13 mouse cellular contexts compared by ENCODE assay signal in the genomic region with DNA sequence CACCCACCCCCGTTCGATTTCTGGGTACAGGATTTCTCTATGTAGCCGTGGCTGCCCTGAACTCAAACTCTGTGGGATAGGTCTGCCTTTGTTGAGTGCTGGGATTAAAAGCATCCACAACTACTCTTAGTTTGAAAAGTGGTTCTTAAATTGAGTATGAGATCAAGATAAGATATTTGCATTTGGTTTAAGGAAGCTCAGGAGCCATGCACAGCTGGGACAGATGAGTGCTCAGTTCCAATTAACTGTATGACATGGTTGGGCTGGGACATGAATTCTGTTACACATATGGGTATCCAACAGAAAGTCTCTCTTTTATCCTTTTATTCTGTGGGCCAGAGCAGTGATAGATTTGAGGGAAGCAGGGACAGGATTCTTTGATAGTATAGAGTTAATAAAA. TPM values are rescaled to one million over a fixed set of nuclear protein-coding genes. Genes with fewer than 3 reads are reported as not detected.
DNase-seq lines count a peak whose midpoint lies in the region; ATAC-seq and TF ChIP-seq lines count a peak whose summit lies in the region.
"Had no signal": no experiment of that assay in that cellular context is flagged by ENCODE, and none has a peak within 500 bp of the region (broad histone marks: within the 10 kb centered on the region; RNA-seq: fewer than 3 reads in every experiment).

No protein-coding gene starts in this region.

- no peaks in the 10 kb centered on the region for H3K9me3 ChIP-seq in kidney, postnatal 0 days (replicated peaks; ENCODE audit: low read length)
- H3K9me3 ChIP-seq in MEL (replicated peaks; ENCODE audit: insufficient read depth, low read length): no peaks in the 10 kb centered on the region
- no peaks in the 10 kb centered on the region for H3K9me3 ChIP-seq in forebrain, embryonic 12.5 days
- H3K9me3 ChIP-seq in liver, embryonic 14.5 days (ENCODE audit: control insufficient read depth, low read length): no peaks in the 10 kb centered on the region
- H3K9me3 ChIP-seq: stomach, embryonic 15.5 days had no signal

- no peak for TF ChIP-seq CTCF in kidney, postnatal 0 days (IDR thresholded peaks at IDR 0.05; ENCODE audit: low read depth)
- no peak for TF ChIP-seq CTCF in MEL (IDR thresholded peaks at IDR 0.05 in 2 of 3, conservative IDR thresholded peaks at IDR 0.05 in 1 of 3; ENCODE audit: control insufficient read depth in 1 of 3, insufficient read depth in 1 of 3, low read depth in 2 of 3, low read length in 3 of 3, poor library complexity in 1 of 3, severe bottlenecking in 1 of 3)
- TF ChIP-seq CTCF in liver, embryonic 14.5 days (IDR thresholded peaks at IDR 0.05; ENCODE audit: low read depth): no peak

- H3K4me3 ChIP-seq in kidney, postnatal 0 days (replicated peaks; ENCODE audit: low read depth, low read length): no peak overlapping the region
- H3K4me3 ChIP-seq in MEL (ENCODE audit: control insufficient read depth in 1 of 2, insufficient read depth in 1 of 2, low read depth in 2 of 2, low read length in 2 of 2): no peak overlapping the region
- H3K4me3 ChIP-seq in forebrain, embryonic 12.5 days (replicated peaks): no peak overlapping the region
- H3K4me3 ChIP-seq in liver, embryonic 14.5 days (ENCODE audit: insufficient read depth in 1 of 2, low read depth in 2 of 2, low read length in 2 of 2): no peak overlapping the region
- H3K4me3 ChIP-seq: stomach, embryonic 15.5 days had no signal

- TF ChIP-seq POLR2A in MEL (IDR thresholded peaks at IDR 0.05; ENCODE audit: control insufficient read depth in 1 of 2, insufficient read depth in 1 of 2, low read depth in 1 of 2, low read length in 2 of 2, poor library complexity in 1 of 2): no peak

- WGBS in kidney, postnatal 0 days: 78% methylated on average over 3 of the region's 3 CpGs
- 92% methylated on average over 3 of the region's 3 CpGs for WGBS in forebrain, embryonic 12.5 days
- 76% methylated on average over 3 of the region's 3 CpGs for WGBS in liver, embryonic 14.5 days (ENCODE audit: insufficient replicate concordance)

- H3K27ac ChIP-seq in kidney, postnatal 0 days: no peak overlapping the region
- H3K27ac ChIP-seq in MEL (ENCODE audit: control insufficient read depth, low read depth, low read length): no peak overlapping the region
- H3K27ac ChIP-seq in forebrain, embryonic 12.5 days: no peak overlapping the region
- H3K27ac ChIP-seq in liver, embryonic 14.5 days: no peak overlapping the region
- H3K27ac ChIP-seq: stomach, embryonic 15.5 days had no signal

- no peak for ATAC-seq in kidney, postnatal 0 days (replicated peaks; ENCODE audit: low FRiP score, low read depth)
- no peak for ATAC-seq in forebrain, embryonic 12.5 days (ENCODE audit: low FRiP score)
- no peak for ATAC-seq in liver, embryonic 14.5 days (ENCODE audit: insufficient read depth)

- no peak for TF ChIP-seq EP300 in MEL (IDR thresholded peaks at IDR 0.05; ENCODE audit: low read depth in 1 of 2, low read length in 2 of 2)
- TF ChIP-seq EP300 in liver, embryonic 14.5 days (IDR thresholded peaks at IDR 0.05; ENCODE audit: low read depth): no peak

- no peaks in the 10 kb centered on the region for H3K27me3 ChIP-seq in kidney, postnatal 0 days (ENCODE audit: insufficient read depth, low read length)
- no peaks in the 10 kb centered on the region for H3K27me3 ChIP-seq in MEL (ENCODE audit: control insufficient read depth in 1 of 2, insufficient read depth in 2 of 2, low read length in 2 of 2)
- no peaks in the 10 kb centered on the region for H3K27me3 ChIP-seq in forebrain, embryonic 12.5 days
- no peaks in the 10 kb centered on the region for H3K27me3 ChIP-seq in liver, embryonic 14.5 days (ENCODE audit: control insufficient read depth, insufficient read depth, low read length)
- H3K27me3 ChIP-seq: stomach, embryonic 15.5 days had no signal

- H3K9ac ChIP-seq in kidney, postnatal 0 days (ENCODE audit: low read depth, low read length): no peak overlapping the region
- peak overlapping the region; percentile 37 for H3K9ac ChIP-seq in MEL (ENCODE audit: control insufficient read depth, low read depth, low read length, poor library complexity, severe bottlenecking)
- no peak overlapping the region; the same call in 1 of the 2 replicates for H3K9ac ChIP-seq in forebrain, embryonic 12.5 days
- no peak overlapping the region for H3K9ac ChIP-seq in liver, embryonic 14.5 days (replicated peaks)
- H3K9ac ChIP-seq: stomach, embryonic 15.5 days had no signal

- peaks cover 5% of the 10 kb centered on the region; the same call in 1 of the 2 replicates for H3K36me3 ChIP-seq in kidney, postnatal 0 days (ENCODE audit: insufficient read depth, low read length)
- peaks cover 28 to 39% of the 10 kb centered on the region in 2 experiments for H3K36me3 ChIP-seq in MEL (ENCODE audit: control insufficient read depth in 1 of 2, insufficient read depth in 2 of 2, low read length in 2 of 2)
- peaks cover 30% of the 10 kb centered on the region for H3K36me3 ChIP-seq in forebrain, embryonic 12.5 days (replicated peaks)
- peaks cover 12% of the 10 kb centered on the region for H3K36me3 ChIP-seq in liver, embryonic 14.5 days (replicated peaks; ENCODE audit: control insufficient read depth, insufficient read depth, low read depth)

- DNase-seq in kidney, postnatal 0 days (ENCODE audit: low spot score): no peak
- no peak for DNase-seq in kidney, adult 11 months
- peak; percentile 53 for DNase-seq in MEL (ENCODE audit: low read depth, low spot score)
- no peak for DNase-seq in liver, embryonic 14.5 days (ENCODE audit: low read depth in 3 of 3, low spot score in 3 of 3)
- DNase-seq in thymus, postnatal 14 days: no peak
- DNase-seq in urinary bladder, postnatal 36 days (ENCODE audit: low spot score in 2 of 2): no peak
- DNase-seq: cerebellum, postnatal 36 days had no signal

- peaks cover 12% of the 10 kb centered on the region; the same call in 1 of the 2 replicates for H3K4me1 ChIP-seq in kidney, postnatal 0 days (replicated peaks; ENCODE audit: insufficient read depth, low read length)
- H3K4me1 ChIP-seq in MEL (ENCODE audit: control insufficient read depth in 1 of 2, insufficient read depth in 2 of 2, low read length in 2 of 2): peaks cover 19 to 27% of the 10 kb centered on the region in 2 experiments
- H3K4me1 ChIP-seq in forebrain, embryonic 12.5 days: peaks cover 25% of the 10 kb centered on the region
- peaks cover 20 to 21% of the 10 kb centered on the region in 2 experiments for H3K4me1 ChIP-seq in liver, embryonic 14.5 days (replicated peaks; ENCODE audit: control insufficient read depth in 2 of 2, insufficient read depth in 2 of 2, low read length in 1 of 2)

- no peak for TF ChIP-seq RAD21 in MEL (IDR thresholded peaks at IDR 0.05; ENCODE audit: low read depth, low read length)

- H3K4me2 ChIP-seq in kidney, postnatal 0 days (ENCODE audit: low read length): peak overlapping the region; percentile 32
- peak overlapping the region; percentile 60 for H3K4me2 ChIP-seq in forebrain, embryonic 12.5 days
- H3K4me2 ChIP-seq in liver, embryonic 14.5 days (ENCODE audit: low read depth): peak overlapping the region; percentile 91

- peaks cover 44% of the 10 kb centered on the region for H3K79me2 ChIP-seq in MEL (ENCODE audit: control insufficient read depth, insufficient read depth, low read length, poor library complexity)

RNA-seq across cellular contexts. Expression of a gene that starts 2.7 kb away (rescaled TPM):
- 17.4 and 18.4 TPM in 2 replicates for polyA plus RNA-seq in kidney, postnatal 0 days (2015; fragmentation: Nextera tagmentation; extraction: Ambion mirVana)
- 90.2 and 95.1 TPM in 2 replicates for total RNA-seq in MEL (2012; rRNA removed)
- 10 to 100 TPM in 1 of 2 experiments, not detected in 1; 97.6 TPM for polyA plus RNA-seq in MEL (2012; ENCODE audit: insufficient read depth in 1 of 2, insufficient read length in 2 of 2, low read depth in 1 of 2, low replicate concordance in 2 of 2, missing spikeins in 1 of 2)
- 46.0 and 48.9 TPM in 2 replicates for polyA plus RNA-seq in forebrain, embryonic 12.5 days (2016; fragmentation: Nextera tagmentation; extraction: Ambion mirVana)
- 18.4 and 21.7 TPM in 2 replicates for polyA plus RNA-seq in liver, embryonic 14.5 days (2012; rRNA removed)
- 5.4 and 7.7 TPM in 2 replicates for polyA plus RNA-seq in liver, embryonic 14.5 days (2014; fragmentation: Nextera tagmentation; extraction: Ambion mirVana)

RNA-seq across cellular contexts. Expression of a gene that starts 13.6 kb away (rescaled TPM):
- 27.6 and 31.3 TPM in 2 replicates for polyA plus RNA-seq in kidney, postnatal 0 days (2015; fragmentation: Nextera tagmentation; extraction: Ambion mirVana)
- not detected in 2 replicates for total RNA-seq in MEL (2012; rRNA removed)
- not detected for polyA plus RNA-seq in MEL (2012; ENCODE audit: insufficient read depth in 1 of 2, insufficient read length in 2 of 2, low read depth in 1 of 2, low replicate concordance in 2 of 2, missing spikeins in 1 of 2)
- 15.8 and 21.5 TPM in 2 replicates for polyA plus RNA-seq in forebrain, embryonic 12.5 days (2016; fragmentation: Nextera tagmentation; extraction: Ambion mirVana)
- polyA plus RNA-seq in liver, embryonic 14.5 days (2012; rRNA removed): 3.7 and 5.1 TPM in 2 replicates
- polyA plus RNA-seq in liver, embryonic 14.5 days (2014; fragmentation: Nextera tagmentation; extraction: Ambion mirVana): 10.0 and 10.4 TPM in 2 replicates
- total RNA-seq: hematopoietic stem cell, adult 5-6 weeks had no signal

RNA-seq across cellular contexts. Expression of a gene that starts 17.8 kb away (rescaled TPM):
- 0.13 TPM in 1 of 2 replicates, not detected in the other for polyA plus RNA-seq in kidney, postnatal 0 days (2015; fragmentation: Nextera tagmentation; extraction: Ambion mirVana)
- total RNA-seq in MEL (2012; rRNA removed): not detected in 2 replicates
- not detected for polyA plus RNA-seq in MEL (2012; ENCODE audit: insufficient read depth in 1 of 2, insufficient read length in 2 of 2, low read depth in 1 of 2, low replicate concordance in 2 of 2, missing spikeins in 1 of 2)
- not detected in 2 replicates for polyA plus RNA-seq in forebrain, embryonic 12.5 days (2016; fragmentation: Nextera tagmentation; extraction: Ambion mirVana)
- polyA plus RNA-seq in liver, embryonic 14.5 days (2012; rRNA removed): 21.4 and 23.5 TPM in 2 replicates
- 28.4 and 33.2 TPM in 2 replicates for polyA plus RNA-seq in liver, embryonic 14.5 days (2014; fragmentation: Nextera tagmentation; extraction: Ambion mirVana)
- total RNA-seq: hematopoietic stem cell, adult 5-6 weeks had no signal
- polyA plus RNA-seq: gonadal fat pad, adult 2 months had no signal

RNA-seq across cellular contexts. Expression of a gene that starts 19.6 kb away (rescaled TPM):
- 0.28 and 0.32 TPM in 2 replicates for polyA plus RNA-seq in kidney, postnatal 0 days (2015; fragmentation: Nextera tagmentation; extraction: Ambion mirVana)
- not detected in 2 replicates for total RNA-seq in MEL (2012; rRNA removed)
- under 1 TPM in 1 of 2 experiments, not detected in 1; 0.11 TPM for polyA plus RNA-seq in MEL (2012; ENCODE audit: insufficient read depth in 1 of 2, insufficient read length in 2 of 2, low read depth in 1 of 2, low replicate concordance in 2 of 2, missing spikeins in 1 of 2)
- not detected in 2 replicates for polyA plus RNA-seq in forebrain, embryonic 12.5 days (2016; fragmentation: Nextera tagmentation; extraction: Ambion mirVana)
- polyA plus RNA-seq in liver, embryonic 14.5 days (2012; rRNA removed): not detected in 2 replicates
- not detected in 2 replicates for polyA plus RNA-seq in liver, embryonic 14.5 days (2014; fragmentation: Nextera tagmentation; extraction: Ambion mirVana)
- total RNA-seq: layer of hippocampus, adult 8-10 months had no signal
- polyA plus RNA-seq: liver, embryonic 16.5 days had no signal

RNA-seq across cellular contexts. Expression of a gene that starts 27.0 kb away (rescaled TPM):
- polyA plus RNA-seq in kidney, postnatal 0 days (2015; fragmentation: Nextera tagmentation; extraction: Ambion mirVana): 82.6 and 85.7 TPM in 2 replicates
- 60.9 and 62.1 TPM in 2 replicates for total RNA-seq in MEL (2012; rRNA removed)
- 100 to 1,000 TPM; 101 to 259 TPM for polyA plus RNA-seq in MEL (2012; ENCODE audit: insufficient read depth in 1 of 2, insufficient read length in 2 of 2, low read depth in 1 of 2, low replicate concordance in 2 of 2, missing spikeins in 1 of 2)
- 74.7 and 80.9 TPM in 2 replicates for polyA plus RNA-seq in forebrain, embryonic 12.5 days (2016; fragmentation: Nextera tagmentation; extraction: Ambion mirVana)
- 40.4 and 60.1 TPM in 2 replicates for polyA plus RNA-seq in liver, embryonic 14.5 days (2012; rRNA removed)
- 13.8 and 16.0 TPM in 2 replicates for polyA plus RNA-seq in liver, embryonic 14.5 days (2014; fragmentation: Nextera tagmentation; extraction: Ambion mirVana)

Comparison
In these comparisons a context has a peak if more than half of its experiments do, and no peak if none do; other contexts are left out.
1. H3K4me2 ChIP-seq: peak in every context shown above with its lines; median percentile 91 in liver, embryonic 14.5 days; 60 in forebrain, embryonic 12.5 days; 32 in kidney, postnatal 0 days.
2. RNA of a gene that starts 13.6 kb away (polyA plus RNA-seq): 27.6 to 31.3 TPM in kidney, postnatal 0 days, 15.8 to 21.5 TPM in forebrain, embryonic 12.5 days and 3.7 to 10.4 TPM in liver, embryonic 14.5 days; not detected in MEL; every median in the first group is over 4 times any median in the second.
3. RNA of a gene that starts 17.8 kb away (polyA plus RNA-seq): 21.4 to 33.2 TPM in liver, embryonic 14.5 days; 0.13 TPM in kidney, postnatal 0 days, not detected in MEL and not detected in forebrain, embryonic 12.5 days; every median in the first group is over 10 times any median in the second.